Mouse (Mus musculus) T-helper 1 cell (primary cell): ENCODE data around the gene Slc12a6.
"Not testable (repeated sequence)": the region's sequence is repeated elsewhere in the genome, so short reads cannot be mapped to it uniquely, and the experiment has no call there.

Experiments
- in situ Hi-C: fragments of 300-600 bp; cut with MboI, MseI; formaldehyde crosslinking; loops from one replicate; pipeline ENCODE4 v1.15.1; 2025; ENCODE audit warnings: high pct_unique_total_duplicates

Slc12a6 gene

GRCm38 (mm10) chr2:112261748-112262653, 3.6 kb upstream of the Slc12a6 start, which contains the start of gene Nop10:
TSS of gene Nop10 (plus strand) at chr2:112261926.
- in situ Hi-C loops, result no loop called here

GRCm38 (mm10) chr2:112262779-112263295, 2.8 kb upstream of the Slc12a6 start:
- in situ Hi-C loops, result no loop called here

DNA sequence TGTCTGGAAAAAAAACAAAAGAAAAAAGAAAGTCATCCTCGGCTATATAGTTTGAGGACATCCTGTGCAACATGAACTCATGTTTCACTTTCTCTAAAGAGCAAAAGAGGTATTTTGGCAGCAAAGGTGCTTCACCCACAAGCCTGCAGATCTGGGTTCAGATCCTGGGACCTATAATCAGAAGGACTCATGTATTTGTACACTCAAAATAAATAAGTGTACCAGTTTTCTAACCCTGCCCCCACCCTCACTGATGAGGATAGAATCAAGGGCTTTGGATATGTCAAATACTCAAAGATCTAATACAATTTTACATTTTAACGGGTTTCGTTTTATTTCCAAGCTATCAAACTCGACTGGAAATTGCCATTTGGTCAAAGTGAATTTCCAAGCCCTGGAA, 1.3 kb upstream of the Slc12a6 start:
- in situ Hi-C loops, result no loop called here

- in situ Hi-C loops, result no loop called here
These were observed 592 bp downstream of the Slc12a6 start, which contains the start of gene Gm21985 for GRCm38 (mm10) chr2:112266242-112266592. TSS of gene Gm21985 (plus strand) at chr2:112266314.

DNA sequence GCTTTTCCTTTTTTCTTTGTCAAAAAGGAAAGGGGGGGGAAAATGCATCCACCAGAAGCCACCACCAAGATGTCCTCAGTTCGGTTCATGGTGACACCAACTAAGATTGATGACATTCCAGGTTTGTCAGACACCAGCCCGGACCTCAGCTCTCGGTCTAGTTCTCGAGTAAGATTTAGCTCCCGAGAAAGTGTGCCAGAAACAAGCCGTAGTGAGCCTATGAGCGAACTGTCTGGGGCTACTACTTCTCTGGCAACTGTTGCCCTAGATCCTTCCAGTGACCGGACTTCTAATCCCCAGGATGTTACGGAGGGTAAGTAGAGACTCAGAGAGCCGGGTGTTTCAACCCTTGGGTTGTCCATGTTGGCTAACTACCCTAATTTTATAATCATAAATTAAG, 1.2 kb downstream of the Slc12a6 start:
- in situ Hi-C loops, result no loop called here

- in situ Hi-C loops, result no loop called here
These were observed 2.1 kb downstream of the Slc12a6 start for GRCm38 (mm10) chr2:112267547-112268269.

- in situ Hi-C loops, result no loop called here
These were observed 4.4 kb downstream of the Slc12a6 start for GRCm38 (mm10) chr2:112270011-112270410.

- in situ Hi-C loops, result no loop called here
These were observed 7.3 kb downstream of the Slc12a6 start for GRCm38 (mm10) chr2:112272909-112273308.

GRCm38 (mm10) chr2:112273474-112273873, 7.8 kb downstream of the Slc12a6 start:
- in situ Hi-C loops, result no loop called here

- in situ Hi-C loops, result no loop called here
These were observed 11.2 kb downstream of the Slc12a6 start for GRCm38 (mm10) chr2:112276870-112277269.

DNA sequence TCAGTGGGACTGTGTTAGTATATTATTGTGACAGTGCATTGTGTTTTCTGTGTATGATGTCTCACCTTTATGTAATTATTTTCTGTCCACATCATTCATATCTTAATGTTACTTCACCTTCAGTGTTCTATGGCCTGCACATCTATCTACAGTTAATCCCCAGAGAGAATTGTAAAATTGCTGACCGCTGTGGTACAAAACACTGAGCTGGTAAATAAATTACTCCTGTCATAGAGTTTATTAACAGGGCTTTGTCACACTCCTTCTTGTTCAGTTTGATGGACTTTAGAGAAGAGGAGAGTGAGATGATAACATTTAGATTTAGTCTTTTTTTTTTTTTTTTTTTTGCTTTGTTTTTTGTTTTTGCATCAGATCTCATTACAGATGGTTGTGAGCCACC, 17.2 kb downstream of the Slc12a6 start:
- in situ Hi-C loops, result no loop called here

- in situ Hi-C loops, result no loop called here
These were observed 18.9 kb downstream of the Slc12a6 start for GRCm38 (mm10) chr2:112284363-112285030.

GRCm38 (mm10) chr2:112285031-112285390, 19.4 kb downstream of the Slc12a6 start:
- in situ Hi-C loops, result no loop called here

DNA sequence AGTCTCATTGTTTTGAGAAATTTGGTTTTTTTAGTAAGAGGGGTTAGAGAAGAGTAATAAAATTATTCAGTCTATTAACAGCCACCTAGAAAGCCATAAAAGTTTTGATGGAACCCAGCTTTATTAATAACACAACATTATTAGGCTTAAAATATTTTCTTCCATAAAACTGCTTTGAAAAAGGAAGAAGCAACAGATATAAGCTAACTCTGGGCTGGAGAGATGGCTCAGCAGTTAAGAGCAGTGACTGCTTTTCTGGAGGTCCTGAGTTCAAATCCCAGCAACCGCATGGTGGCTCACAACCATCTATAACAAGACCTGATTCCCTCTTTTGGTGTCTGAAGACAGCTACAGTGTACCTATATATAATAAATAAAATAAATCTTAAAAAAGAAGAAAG, 20.4 kb downstream of the Slc12a6 start:
- in situ Hi-C loops, result not testable (repeated sequence)

DNA sequence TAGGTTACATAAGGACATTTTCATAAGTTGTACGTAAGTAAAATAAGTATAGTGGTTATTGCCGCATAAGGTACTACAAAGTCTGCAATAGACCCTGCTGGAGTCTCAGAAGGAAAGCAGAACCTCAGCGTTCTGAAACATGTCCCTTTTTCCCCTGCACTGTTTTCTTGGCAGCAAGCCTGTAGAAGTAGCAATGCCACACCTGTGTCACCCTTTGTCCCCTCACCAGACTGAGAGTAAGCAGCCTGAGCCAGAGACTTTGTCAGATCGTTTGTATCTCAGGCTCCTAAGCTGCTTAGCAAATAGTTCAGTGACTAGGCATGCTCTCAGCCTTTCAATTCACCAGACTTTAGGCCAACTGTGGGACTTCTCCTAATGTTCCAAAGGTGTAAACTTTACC, 21.4 kb downstream of the Slc12a6 start:
- in situ Hi-C loops, result no loop called here

DNA sequence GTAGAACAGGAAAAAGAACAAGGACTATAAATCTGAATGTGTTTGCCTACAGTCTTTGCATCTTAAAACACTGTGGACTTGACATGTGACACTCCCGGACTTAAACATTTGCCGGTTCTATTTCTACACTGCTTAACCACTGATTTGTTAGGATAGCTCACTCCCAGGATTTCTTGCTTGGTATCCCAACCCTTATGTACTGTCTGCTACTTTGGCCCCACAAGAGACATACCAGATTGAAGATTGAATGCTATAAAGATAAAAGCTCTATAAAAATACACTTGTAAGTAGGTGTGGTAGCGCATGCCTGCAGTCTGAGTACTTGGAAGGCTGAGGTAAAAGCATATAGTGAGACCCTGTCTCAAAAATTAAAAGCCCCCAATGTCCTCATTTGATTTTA, 23.9 kb downstream of the Slc12a6 start:
- in situ Hi-C loops, result no loop called here

GRCm38 (mm10) chr2:112292823-112293222, 27.2 kb downstream of the Slc12a6 start:
- in situ Hi-C loops, result no loop called here

DNA sequence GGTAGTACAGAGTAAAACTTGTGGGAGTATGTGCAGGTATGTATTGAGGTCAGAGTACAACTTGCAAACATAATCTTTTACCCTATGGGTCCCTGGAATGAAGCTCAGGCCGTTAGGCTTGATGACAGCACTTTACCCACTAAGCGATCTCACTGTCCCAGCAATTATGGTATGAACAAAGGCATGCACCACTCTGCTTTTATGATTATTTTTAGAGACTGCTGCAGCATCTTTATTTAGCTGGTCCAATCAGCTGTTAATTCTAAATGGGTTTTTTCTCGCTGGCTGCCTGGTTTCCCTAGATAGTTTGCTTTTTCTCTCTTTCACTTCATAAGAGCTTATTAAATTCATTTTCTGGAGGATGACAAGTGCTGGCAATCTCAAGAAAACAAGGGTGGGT, 30.6 kb downstream of the Slc12a6 start:
- in situ Hi-C loops, result no loop called here

- in situ Hi-C loops, result no loop called here
These were observed 32.6 kb downstream of the Slc12a6 start for GRCm38 (mm10) chr2:112298221-112298620.

- in situ Hi-C loops, result no loop called here
These were observed 43.0 kb downstream of the Slc12a6 start for GRCm38 (mm10) chr2:112308671-112309070.

GRCm38 (mm10) chr2:112309161-112309600, 43.6 kb downstream of the Slc12a6 start:
- in situ Hi-C loops, result no loop called here

GRCm38 (mm10) chr2:112315638-112316037, 50.0 kb downstream of the Slc12a6 start:
- in situ Hi-C loops, result no loop called here
